Comparison of ENCODE assay signal across 8 mouse cellular contexts in genomic region chr2:79087600-79088205, GRCm38 (mm10).
DNase-seq lines count a peak whose midpoint lies in the region; ATAC-seq and TF ChIP-seq lines count a peak whose summit lies in the region.

No protein-coding gene starts in this region.

- TF ChIP-seq CTCF in MEL (IDR thresholded peaks at IDR 0.05 in 2 of 3, conservative IDR thresholded peaks at IDR 0.05 in 1 of 3; ENCODE audit: control insufficient read depth in 1 of 3, insufficient read depth in 1 of 3, low read depth in 2 of 3, low read length in 3 of 3, poor library complexity in 1 of 3, severe bottlenecking in 1 of 3), result no peak

- peak overlapping the region; percentile 43 for H3K4me2 ChIP-seq in embryonic facial prominence, embryonic 15.5 days (replicated peaks)
- peak overlapping the region; percentile 45 for H3K4me2 ChIP-seq in limb, embryonic 12.5 days

- TF ChIP-seq EP300 in MEL (IDR thresholded peaks at IDR 0.05; ENCODE audit: low read depth in 1 of 2, low read length in 2 of 2), result no peak

- peaks cover 0 to 5% of the 10 kb centered on the region in 2 experiments; a peak in 2 of 4 replicates for H3K36me3 ChIP-seq in MEL (ENCODE audit: control insufficient read depth in 1 of 2, insufficient read depth in 2 of 2, low read length in 2 of 2)
- no peaks in the 10 kb centered on the region for H3K36me3 ChIP-seq in embryonic facial prominence, embryonic 15.5 days
- no peaks in the 10 kb centered on the region for H3K36me3 ChIP-seq in limb, embryonic 12.5 days

- 0 out of 2 replicates have a peak overlapping the region, but pooled peaks have one; percentile 25 for H3K9ac ChIP-seq in MEL (ENCODE audit: control insufficient read depth, low read depth, low read length, poor library complexity, severe bottlenecking)
- H3K9ac ChIP-seq in embryonic facial prominence, embryonic 15.5 days, result no peak overlapping the region
- H3K9ac ChIP-seq in limb, embryonic 12.5 days (replicated peaks), result no peak overlapping the region

- intact Hi-C loops in gastrocnemius, postnatal 14 days (cut with DNase I; ENCODE audit: low total_unique reads), result no loop called here

- no peak for TF ChIP-seq POLR2A in MEL (IDR thresholded peaks at IDR 0.05; ENCODE audit: control insufficient read depth in 1 of 2, insufficient read depth in 1 of 2, low read depth in 1 of 2, low read length in 2 of 2, poor library complexity in 1 of 2)

- no peaks in the 10 kb centered on the region for H3K79me2 ChIP-seq in MEL (ENCODE audit: control insufficient read depth, insufficient read depth, low read length, poor library complexity)

- no peak for TF ChIP-seq RAD21 in MEL (IDR thresholded peaks at IDR 0.05; ENCODE audit: low read depth, low read length)

- peak; percentile 54 for ATAC-seq in embryonic facial prominence, embryonic 15.5 days (ENCODE audit: insufficient number of reproducible peaks, low FRiP score, low TSS enrichment, low read depth)
- ATAC-seq in limb, embryonic 12.5 days (ENCODE audit: insufficient number of reproducible peaks, insufficient read depth, low FRiP score, low TSS enrichment, low read depth), result no peak

- peak overlapping the region; percentile 29 to 36 for H3K4me3 ChIP-seq in MEL (ENCODE audit: control insufficient read depth in 1 of 2, insufficient read depth in 1 of 2, low read depth in 2 of 2, low read length in 2 of 2)
- peak overlapping the region; percentile 30 for H3K4me3 ChIP-seq in embryonic facial prominence, embryonic 15.5 days (replicated peaks)
- no peak overlapping the region; the same call in 1 of the 2 replicates for H3K4me3 ChIP-seq in limb, embryonic 12.5 days (replicated peaks)

- no peak overlapping the region for H3K27ac ChIP-seq in MEL (ENCODE audit: control insufficient read depth, low read depth, low read length)
- peak overlapping the region; percentile 40 for H3K27ac ChIP-seq in embryonic facial prominence, embryonic 15.5 days (replicated peaks)
- no peak overlapping the region for H3K27ac ChIP-seq in limb, embryonic 12.5 days

- no peaks in the 10 kb centered on the region for H3K27me3 ChIP-seq in MEL (ENCODE audit: control insufficient read depth in 1 of 2, insufficient read depth in 2 of 2, low read length in 2 of 2)
- H3K27me3 ChIP-seq in embryonic facial prominence, embryonic 15.5 days, result no peaks in the 10 kb centered on the region
- H3K27me3 ChIP-seq in limb, embryonic 12.5 days, result no peaks in the 10 kb centered on the region

- peaks cover 0 to 1% of the 10 kb centered on the region in 2 experiments; a peak in 1 of 4 replicates for H3K4me1 ChIP-seq in MEL (ENCODE audit: control insufficient read depth in 1 of 2, insufficient read depth in 2 of 2, low read length in 2 of 2)
- H3K4me1 ChIP-seq in embryonic facial prominence, embryonic 15.5 days, result peaks cover 10% of the 10 kb centered on the region; the same call in 1 of the 2 replicates
- peaks cover 6% of the 10 kb centered on the region; the same call in 1 of the 2 replicates for H3K4me1 ChIP-seq in limb, embryonic 12.5 days (replicated peaks)

- H3K9me3 ChIP-seq in MEL (replicated peaks; ENCODE audit: insufficient read depth, low read length), result no peaks in the 10 kb centered on the region
- H3K9me3 ChIP-seq in embryonic facial prominence, embryonic 15.5 days (replicated peaks), result no peaks in the 10 kb centered on the region
- no peaks in the 10 kb centered on the region for H3K9me3 ChIP-seq in limb, embryonic 12.5 days

- WGBS in embryonic facial prominence, embryonic 15.5 days, result 31% methylated on average over 9 of the region's 9 CpGs
- WGBS in limb, embryonic 12.5 days, result 23% methylated on average over 9 of the region's 9 CpGs

- peak; percentile 20 for DNase-seq in gastrocnemius, adult 18-20 months (ENCODE audit: low spot score)
- DNase-seq in gastrocnemius, postnatal 14 days, result no peak
- DNase-seq in MEL (ENCODE audit: low read depth, low spot score), result no peak
- DNase-seq in layer of hippocampus, postnatal 25 days (ENCODE audit: extremely low spot score in 1 of 2, low spot score in 1 of 2), result no peak
- DNase-seq in right cerebral cortex, postnatal 4 days, result no peak
- no peak for DNase-seq in urinary bladder, adult 2 months (ENCODE audit: low spot score)

TF ChIP-seq in MEL, 35 proteins besides CTCF, POLR2A, EP300 and RAD21:
- no peak for TF ChIP-seq TBP (IDR thresholded peaks at IDR 0.05; ENCODE audit: low read depth, low read length)
- no peak for TF ChIP-seq MAZ (IDR thresholded peaks at IDR 0.05; ENCODE audit: low read depth, low read length)
- no peak for TF ChIP-seq SMC3 (IDR thresholded peaks at IDR 0.05; ENCODE audit: low read depth, low read length)
- no peak for TF ChIP-seq USF2 (IDR thresholded peaks at IDR 0.05; ENCODE audit: borderline replicate concordance in 1 of 2, insufficient read depth in 1 of 2, low read depth in 1 of 2, low read length in 2 of 2)
- no peak for TF ChIP-seq BHLHE40 (IDR thresholded peaks at IDR 0.05; ENCODE audit: borderline replicate concordance, low read depth, low read length)
- TF ChIP-seq MAFK (IDR thresholded peaks at IDR 0.05; ENCODE audit: borderline replicate concordance, low read depth, low read length), result no peak
- no peak for TF ChIP-seq MAX (IDR thresholded peaks at IDR 0.05; ENCODE audit: low read length)
- TF ChIP-seq MEF2A (IDR thresholded peaks at IDR 0.05; ENCODE audit: extremely low read depth, insufficient replicate concordance, low read depth, low read length, poor library complexity, severe bottlenecking), result no peak
- TF ChIP-seq KAT2A (conservative IDR thresholded peaks at IDR 0.05; ENCODE audit: low read depth, low read length), result no peak
- TF ChIP-seq JUND (IDR thresholded peaks at IDR 0.05; ENCODE audit: low read depth, low read length), result no peak
- no peak for TF ChIP-seq USF1 (IDR thresholded peaks at IDR 0.05; ENCODE audit: low read depth, low read length)
- TF ChIP-seq CHD2 (IDR thresholded peaks at IDR 0.05; ENCODE audit: low read length), result no peak
- TF ChIP-seq HCFC1 (IDR thresholded peaks at IDR 0.05; ENCODE audit: low read depth, low read length), result no peak
- no peak for TF ChIP-seq RCOR1 (IDR thresholded peaks at IDR 0.05; ENCODE audit: low read depth, low read length)
- TF ChIP-seq POLR2AphosphoS2 (IDR thresholded peaks at IDR 0.05; ENCODE audit: low read length), result no peak
- no peak for TF ChIP-seq ETS1 (IDR thresholded peaks at IDR 0.05; ENCODE audit: low read depth, low read length)
